Mouse (Mus musculus): ENCODE measurements around the gene Usp37. TPM values are rescaled to one million over a fixed set of nuclear protein-coding genes. Genes with fewer than 3 reads are reported as not detected.

Gene Usp37
- polyA plus RNA-seq, 1 experiment from 2014 or later = 33.2 TPM

GRCm38 (mm10) chr1:74393010-74393409, 151.1 kb downstream of the Usp37 start:
- no peaks in the 10 kb centered on the region for H3K9me3 ChIP-seq (replicated peaks)
- peaks cover 60% of the 10 kb centered on the region for H3K4me1 ChIP-seq
- H3K4me3 ChIP-seq (replicated peaks) = peak overlapping the region; percentile 97
- H3K27me3 ChIP-seq = no peaks in the 10 kb centered on the region
- H3K9ac ChIP-seq = peak overlapping the region; percentile 99
- no peak for ATAC-seq (replicated peaks; ENCODE audit: low FRiP score)
- H3K36me3 ChIP-seq = peaks cover 24% of the 10 kb centered on the region
- peak overlapping the region; percentile 98 for H3K27ac ChIP-seq
- WGBS = 42% methylated on average over 7 of the region's 7 CpGs
- peak overlapping the region; percentile 93 for H3K4me2 ChIP-seq

GRCm38 (mm10) chr1:74392446-74392994, 151.6 kb downstream of the Usp37 start:
- H3K27ac ChIP-seq = peak overlapping the region; percentile 98
- under 1% methylated on average over 16 of the region's 16 CpGs for WGBS
- peak overlapping the region; percentile 97 for H3K4me3 ChIP-seq (replicated peaks)
- no peaks in the 10 kb centered on the region for H3K9me3 ChIP-seq (replicated peaks)
- peak overlapping the region; percentile 99 for H3K9ac ChIP-seq
- ATAC-seq (replicated peaks; ENCODE audit: low FRiP score) = peak; percentile 14
- peak overlapping the region; percentile 93 for H3K4me2 ChIP-seq
- H3K27me3 ChIP-seq = no peaks in the 10 kb centered on the region
- H3K36me3 ChIP-seq = peaks cover 24% of the 10 kb centered on the region
- H3K4me1 ChIP-seq = peaks cover 60% of the 10 kb centered on the region

GRCm38 (mm10) chr1:74391844-74392441, 152.1 kb downstream of the Usp37 start:
- ATAC-seq (replicated peaks; ENCODE audit: low FRiP score) = peak; percentile 49

GRCm38 (mm10) chr1:74390924-74391748, 152.9 kb downstream of the Usp37 start, which contains the start of gene Ctdsp1:
Gene Ctdsp1, plus strand, starts transcription at chr1:74391509.
- peak within 1 kb of the TSS; percentile 97 for H3K4me3 ChIP-seq (replicated peaks)
- H3K36me3 ChIP-seq = peaks cover 24% of the 10 kb centered on the region
- no peaks in the 10 kb centered on the region for H3K9me3 ChIP-seq (replicated peaks)
- H3K27me3 ChIP-seq = no peaks in the 10 kb centered on the region
- H3K4me1 ChIP-seq = peaks cover 59% of the 10 kb centered on the region
- H3K9ac ChIP-seq = peak within 1 kb of the TSS; percentile 99
- peak within 1 kb of the TSS; percentile 98 for H3K27ac ChIP-seq
- ATAC-seq (replicated peaks; ENCODE audit: low FRiP score) = peak; percentile 71
- whole genome bisulfite sequencing = 2% methylated on average over 49 of the region's 51 CpGs
- H3K4me2 ChIP-seq = peak within 1 kb of the TSS; percentile 93

More at GRCm38 (mm10) chr1:74391844-74392441, 152.1 kb downstream of the Usp37 start:
- Histone ChIP-seq H3K36me3 (peaks cover 24% of the 10 kb centered on the region), H3K4me1 (peaks cover 60% of the 10 kb centered on the region), H3K27me3 (no peaks in the 10 kb centered on the region), H3K4me3 (replicated peaks) (peak overlapping the region; percentile 97), H3K9ac (peak overlapping the region; percentile 99), H3K4me2 (peak overlapping the region; percentile 93), H3K27ac (peak overlapping the region; percentile 98), H3K9me3 (replicated peaks) (no peaks in the 10 kb centered on the region)
- WGBS = under 1% methylated on average over 58 of the region's 63 CpGs

GRCm38 (mm10) chr1:74390287-74390906, 153.7 kb downstream of the Usp37 start:
- Histone ChIP-seq H3K9me3 (replicated peaks) (no peaks in the 10 kb centered on the region), H3K9ac (peak overlapping the region; percentile 33), H3K4me3 (replicated peaks) (peak overlapping the region; percentile 97), H3K27ac (peak overlapping the region; percentile 98), H3K27me3 (no peaks in the 10 kb centered on the region), H3K36me3 (peaks cover 23% of the 10 kb centered on the region), H3K4me2 (peak overlapping the region; percentile 93), H3K4me1 (peaks cover 59% of the 10 kb centered on the region)
- no peak for ATAC-seq (replicated peaks; ENCODE audit: low FRiP score)
- 4% methylated on average over 21 of the region's 21 CpGs for WGBS

DNA sequence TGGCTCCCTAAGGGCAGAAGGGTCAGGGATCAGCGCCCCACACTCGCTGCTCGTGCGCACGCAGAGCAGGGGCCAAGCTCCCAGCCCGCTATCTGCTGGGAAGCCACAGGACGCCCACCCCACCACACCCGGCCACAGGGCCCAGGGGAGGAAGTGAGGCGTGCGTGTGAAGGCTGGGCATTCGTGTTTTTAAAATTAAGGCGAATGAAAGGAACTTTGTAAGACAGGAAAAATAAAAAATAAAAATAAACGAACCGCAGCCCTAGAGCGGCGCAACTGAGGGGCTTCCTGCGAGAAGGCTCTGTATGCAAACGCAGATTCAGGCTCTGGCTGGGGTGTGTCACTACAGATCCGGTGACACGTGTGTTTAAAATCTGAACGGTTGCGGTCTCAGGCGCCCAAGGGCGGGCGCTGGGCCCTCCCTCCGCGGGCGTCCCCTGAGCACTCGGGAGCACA, 154.2 kb downstream of the Usp37 start:
- Histone ChIP-seq H3K9ac (peak overlapping the region; percentile 33), H3K36me3 (peaks cover 18% of the 10 kb centered on the region), H3K9me3 (replicated peaks) (no peaks in the 10 kb centered on the region), H3K4me1 (peaks cover 56% of the 10 kb centered on the region), H3K4me2 (peak overlapping the region; percentile 93), H3K27ac (peak overlapping the region; percentile 98), H3K4me3 (replicated peaks) (peak overlapping the region; percentile 97), H3K27me3 (no peaks in the 10 kb centered on the region)
- 5% methylated on average over 29 of the region's 29 CpGs for WGBS
- no peak for ATAC-seq (replicated peaks; ENCODE audit: low FRiP score)

DNA sequence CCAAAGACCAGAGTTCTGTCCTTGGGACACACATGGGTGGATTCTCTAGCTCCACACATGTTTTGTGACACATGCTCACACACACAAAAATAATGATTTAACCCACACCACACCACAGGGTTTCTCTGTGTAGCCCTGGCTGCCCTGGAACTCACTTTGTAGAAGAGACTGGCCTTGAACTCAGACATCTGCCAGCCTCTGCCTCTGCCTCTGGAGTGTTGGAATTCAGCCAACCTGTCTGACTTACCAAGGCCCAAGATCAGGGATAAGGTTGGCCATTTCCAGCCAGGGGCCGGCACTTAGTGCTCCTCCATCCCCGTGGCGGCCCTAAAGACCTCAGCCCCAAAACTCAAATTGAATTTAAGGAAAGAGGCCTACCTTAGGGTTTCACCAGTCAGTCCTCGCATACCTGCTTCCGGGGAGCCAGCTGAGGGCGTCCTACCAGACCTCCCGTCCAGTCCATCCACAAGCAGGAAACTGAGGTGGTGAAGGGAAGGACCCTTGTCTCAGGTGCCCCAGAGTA, 155.6 kb downstream of the Usp37 start:
- Histone ChIP-seq H3K9ac (no peak overlapping the region), H3K4me1 (peaks cover 44% of the 10 kb centered on the region), H3K4me3 (replicated peaks) (no peak overlapping the region), H3K9me3 (replicated peaks) (no peaks in the 10 kb centered on the region), H3K4me2 (no peak overlapping the region), H3K27ac (peak overlapping the region; percentile 99; the same call in 1 of the 2 replicates), H3K27me3 (no peaks in the 10 kb centered on the region), H3K36me3 (peaks cover 4% of the 10 kb centered on the region)
- 76% methylated on average over 7 of the region's 7 CpGs for WGBS
- no peak for ATAC-seq (replicated peaks; ENCODE audit: low FRiP score)

- Histone ChIP-seq H3K4me2 (peak overlapping the region; percentile 68), H3K4me1 (peaks cover 34% of the 10 kb centered on the region), H3K27me3 (no peaks in the 10 kb centered on the region), H3K9me3 (replicated peaks) (no peaks in the 10 kb centered on the region), H3K36me3 (no peaks in the 10 kb centered on the region), H3K4me3 (replicated peaks) (peak overlapping the region; percentile 52), H3K9ac (peak overlapping the region; percentile 63; the same call in 1 of the 2 replicates), H3K27ac (peak overlapping the region; percentile 99)
- WGBS = 55% methylated on average over 15 of the region's 15 CpGs
- ATAC-seq (replicated peaks; ENCODE audit: low FRiP score) = no peak
Observed at GRCm38 (mm10) chr1:74387386-74387988, 156.6 kb downstream of the Usp37 start.

- Histone ChIP-seq H3K4me1 (peaks cover 34% of the 10 kb centered on the region), H3K36me3 (no peaks in the 10 kb centered on the region), H3K4me3 (replicated peaks) (peak overlapping the region; percentile 52), H3K9ac (peak overlapping the region; percentile 63), H3K27me3 (no peaks in the 10 kb centered on the region), H3K4me2 (peak overlapping the region; percentile 68), H3K27ac (peak overlapping the region; percentile 99), H3K9me3 (replicated peaks) (no peaks in the 10 kb centered on the region)
- peak; percentile 91 for ATAC-seq (replicated peaks; ENCODE audit: low FRiP score)
- WGBS = under 1% methylated on average over 26 of the region's 26 CpGs
Observed at GRCm38 (mm10) chr1:74386714-74387385, 157.2 kb downstream of the Usp37 start.

GRCm38 (mm10) chr1:74386363-74386713, 157.7 kb downstream of the Usp37 start:
- H3K9me3 ChIP-seq (replicated peaks) = no peaks in the 10 kb centered on the region
- H3K27me3 ChIP-seq = no peaks in the 10 kb centered on the region
- H3K9ac ChIP-seq = peak overlapping the region; percentile 63
- peak overlapping the region; percentile 68 for H3K4me2 ChIP-seq
- WGBS = 43% methylated on average over 7 of the region's 10 CpGs
- H3K27ac ChIP-seq = peak overlapping the region; percentile 99
- H3K4me1 ChIP-seq = peaks cover 34% of the 10 kb centered on the region
- H3K4me3 ChIP-seq (replicated peaks) = peak overlapping the region; percentile 52
- ATAC-seq (replicated peaks; ENCODE audit: low FRiP score) = no peak
- no peaks in the 10 kb centered on the region for H3K36me3 ChIP-seq

DNA sequence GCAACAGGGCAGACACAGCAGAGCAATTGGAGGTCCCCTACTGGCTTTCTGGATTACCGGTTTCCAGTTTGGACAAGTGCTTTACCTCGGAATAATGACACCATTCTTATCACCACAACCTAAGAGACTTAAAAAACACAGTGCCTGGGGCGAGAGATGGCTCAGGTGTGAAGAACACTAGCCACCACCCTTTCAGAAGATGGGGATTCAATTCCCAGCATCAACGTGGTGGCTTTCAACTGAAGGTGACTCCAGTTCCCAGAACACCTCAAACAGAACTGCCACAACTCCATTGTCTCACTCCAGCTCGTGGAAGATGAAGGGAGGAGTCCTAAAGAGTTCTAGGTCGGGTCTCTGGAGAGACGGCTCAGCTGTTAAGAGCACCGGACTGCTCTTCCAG, 158.6 kb downstream of the Usp37 start:
- no peak overlapping the region for H3K27ac ChIP-seq
- no peaks in the 10 kb centered on the region for H3K36me3 ChIP-seq
- H3K4me3 ChIP-seq (replicated peaks) = no peak overlapping the region
- H3K27me3 ChIP-seq = no peaks in the 10 kb centered on the region
- no peaks in the 10 kb centered on the region for H3K9me3 ChIP-seq (replicated peaks)
- 88% methylated on average over 8 of the region's 8 CpGs for WGBS
- H3K9ac ChIP-seq = no peak overlapping the region
- peaks cover 29% of the 10 kb centered on the region for H3K4me1 ChIP-seq
- no peak overlapping the region for H3K4me2 ChIP-seq
- no peak for ATAC-seq (replicated peaks; ENCODE audit: low FRiP score)

Measured in kidney, embryonic 15.5 days (tissue).